Mouse (Mus musculus): ENCODE results near the gene Vamp5. TPM values are rescaled to one million over a fixed set of nuclear protein-coding genes. Genes with fewer than 3 reads are reported as not detected.

Gene Vamp5
- total RNA-seq, 2 experiments from 2014 or later = 4.2 to 7.1 TPM

GRCm38 (mm10) chr6:72390795-72391521, 10.7 kb upstream of the Vamp5 start:
- intact Hi-C loops (cut with DNase I) = no loop called here
- no peak for DNase-seq (ENCODE audit: low spot score in 2 of 2)

- intact Hi-C loops (cut with DNase I) = no loop called here
- DNase-seq (ENCODE audit: low spot score in 2 of 2) = peak; percentile 23 to 34
Measured at GRCm38 (mm10) chr6:72389941-72390771, 9.9 kb upstream of the Vamp5 start, which contains the start of gene Vamp8. Vamp8 (minus strand) TSS chr6:72390703.

- DNase-seq (ENCODE audit: low spot score in 2 of 2) = no peak
- intact Hi-C loops (cut with DNase I) = no loop called here
Measured at GRCm38 (mm10) chr6:72389471-72389940, 9.2 kb upstream of the Vamp5 start.

- intact Hi-C loops (cut with DNase I) = no loop called here
- DNase-seq (ENCODE audit: low spot score in 2 of 2) = no peak
Measured at GRCm38 (mm10) chr6:72388791-72389329, 8.6 kb upstream of the Vamp5 start.

- DNase-seq (ENCODE audit: low spot score in 2 of 2) = no peak
Measured at GRCm38 (mm10) chr6:72388266-72388665, 8.0 kb upstream of the Vamp5 start.

GRCm38 (mm10) chr6:72387816-72388215, 7.5 kb upstream of the Vamp5 start:
- intact Hi-C loops (cut with DNase I) = no loop called here

More at GRCm38 (mm10) chr6:72388266-72388665, 8.0 kb upstream of the Vamp5 start:
- intact Hi-C loops (cut with DNase I) = no loop called here

GRCm38 (mm10) chr6:72386561-72386960, 6.3 kb upstream of the Vamp5 start:
- no peak for DNase-seq (ENCODE audit: low spot score in 2 of 2)
- intact Hi-C loops (cut with DNase I) = no loop called here

More at GRCm38 (mm10) chr6:72387816-72388215, 7.5 kb upstream of the Vamp5 start:
- no peak for DNase-seq (ENCODE audit: low spot score in 2 of 2)

- intact Hi-C loops (cut with DNase I) = no loop called here
- no peak for DNase-seq (ENCODE audit: low spot score in 2 of 2)
Measured at GRCm38 (mm10) chr6:72385258-72385657, 5.0 kb upstream of the Vamp5 start.

GRCm38 (mm10) chr6:72383952-72384351, 3.7 kb upstream of the Vamp5 start:
- DNase-seq (ENCODE audit: low spot score in 2 of 2) = no peak
- intact Hi-C loops (cut with DNase I) = no loop called here

- DNase-seq (ENCODE audit: low spot score in 2 of 2) = no peak
- intact Hi-C loops (cut with DNase I) = no loop called here
Measured at GRCm38 (mm10) chr6:72383142-72383820, 3.0 kb upstream of the Vamp5 start.

- intact Hi-C loops (cut with DNase I) = no loop called here
Measured at GRCm38 (mm10) chr6:72382494-72382893, 2.2 kb upstream of the Vamp5 start.

GRCm38 (mm10) chr6:72379377-72380130, 714 bp downstream of the Vamp5 start:
- no peak for DNase-seq (ENCODE audit: low spot score in 2 of 2)
- intact Hi-C loops (cut with DNase I) = no loop called here

More at GRCm38 (mm10) chr6:72382494-72382893, 2.2 kb upstream of the Vamp5 start:
- DNase-seq (ENCODE audit: low spot score in 2 of 2) = no peak

GRCm38 (mm10) chr6:72378510-72379234, 1.6 kb downstream of the Vamp5 start:
- intact Hi-C loops (cut with DNase I) = no loop called here
- DNase-seq (ENCODE audit: low spot score in 2 of 2) = no peak

GRCm38 (mm10) chr6:72374820-72375563, 5.3 kb downstream of the Vamp5 start:
- intact Hi-C loops (cut with DNase I) = no loop called here
- DNase-seq (ENCODE audit: low spot score in 2 of 2) = no peak

GRCm38 (mm10) chr6:72374206-72374605, 6.1 kb downstream of the Vamp5 start:
- intact Hi-C loops (cut with DNase I) = no loop called here
- DNase-seq (ENCODE audit: low spot score in 2 of 2) = no peak

- intact Hi-C loops (cut with DNase I) = no loop called here
- DNase-seq (ENCODE audit: low spot score in 2 of 2) = no peak
Measured at GRCm38 (mm10) chr6:72373184-72373583, 7.1 kb downstream of the Vamp5 start.

- DNase-seq (ENCODE audit: low spot score in 2 of 2) = no peak
- intact Hi-C loops (cut with DNase I) = no loop called here
Measured at GRCm38 (mm10) chr6:72371571-72371970, 8.7 kb downstream of the Vamp5 start.

GRCm38 (mm10) chr6:72371147-72371546, 9.1 kb downstream of the Vamp5 start:
- DNase-seq (ENCODE audit: low spot score in 2 of 2) = peak; percentile 60 to 74
- intact Hi-C loops (cut with DNase I) = no loop called here
